Mouse (Mus musculus): ENCODE data around the gene Mansc4.

Gene Mansc4

GRCm38 (mm10) chr6:147079919-147080318 lies 6.9 kb downstream of the Mansc4 start:
- DNase-seq (ENCODE audit: low spot score in 2 of 2), result no peak

GRCm38 (mm10) chr6:147076878-147077277 lies 10.0 kb downstream of the Mansc4 start:
- no peak for DNase-seq (ENCODE audit: low spot score in 2 of 2)

GRCm38 (mm10) chr6:147075808-147076387 lies 10.9 kb downstream of the Mansc4 start:
- DNase-seq (ENCODE audit: low spot score in 2 of 2), result no peak

GRCm38 (mm10) chr6:147064944-147065261 lies 21.9 kb downstream of the Mansc4 start:
- DNase-seq (ENCODE audit: low spot score in 2 of 2), result no peak

GRCm38 (mm10) chr6:147064226-147064943 lies 22.4 kb downstream of the Mansc4 start:
- DNase-seq (ENCODE audit: low spot score in 2 of 2), result no peak

GRCm38 (mm10) chr6:147062694-147063093 lies 24.1 kb downstream of the Mansc4 start:
- no peak for DNase-seq (ENCODE audit: low spot score in 2 of 2)

- DNase-seq (ENCODE audit: low spot score in 2 of 2), result no peak
Measured at GRCm38 (mm10) chr6:147062034-147062433, 24.8 kb downstream of the Mansc4 start.

- no peak for DNase-seq (ENCODE audit: low spot score in 2 of 2)
Measured at GRCm38 (mm10) chr6:147061630-147062029, 25.2 kb downstream of the Mansc4 start.

GRCm38 (mm10) chr6:147059326-147059725 lies 27.5 kb downstream of the Mansc4 start:
- DNase-seq (ENCODE audit: low spot score in 2 of 2), result no peak

GRCm38 (mm10) chr6:147055374-147055977 lies 31.4 kb downstream of the Mansc4 start:
- no peak for DNase-seq (ENCODE audit: low spot score in 2 of 2)

GRCm38 (mm10) chr6:147053785-147054646 lies 32.8 kb downstream of the Mansc4 start:
- no peak for DNase-seq (ENCODE audit: low spot score in 2 of 2)

GRCm38 (mm10) chr6:147052440-147052839 lies 34.4 kb downstream of the Mansc4 start:
- DNase-seq (ENCODE audit: low spot score in 2 of 2), result no peak

GRCm38 (mm10) chr6:147051666-147052065 lies 35.2 kb downstream of the Mansc4 start:
- DNase-seq (ENCODE audit: low spot score in 2 of 2), result no peak

GRCm38 (mm10) chr6:147049239-147049805 lies 37.5 kb downstream of the Mansc4 start:
- DNase-seq (ENCODE audit: low spot score in 2 of 2), result no peak

GRCm38 (mm10) chr6:147043633-147044032 lies 43.2 kb downstream of the Mansc4 start:
- no peak for DNase-seq (ENCODE audit: low spot score in 2 of 2)

- peak; percentile 82 to 88 for DNase-seq (ENCODE audit: low spot score in 2 of 2)
Measured at GRCm38 (mm10) chr6:147042291-147043290, 44.2 kb downstream of the Mansc4 start, which contains the start of gene Mrps35. TSS of gene Mrps35 (plus strand) at chr6:147042764.

GRCm38 (mm10) chr6:147032303-147032925 lies 54.4 kb downstream of the Mansc4 start, which contains the start of gene Rep15:
TSS of gene Rep15 (plus strand) at chr6:147032584.
- DNase-seq (ENCODE audit: low spot score in 2 of 2), result no peak

- DNase-seq (ENCODE audit: low spot score in 2 of 2), result no peak
Measured at GRCm38 (mm10) chr6:147030096-147030885, 56.5 kb downstream of the Mansc4 start.

- DNase-seq (ENCODE audit: low spot score in 2 of 2), result no peak
Measured at GRCm38 (mm10) chr6:147029591-147029990, 57.2 kb downstream of the Mansc4 start.

Measured in frontal cortex, postnatal 10 days (tissue).